Mouse (Mus musculus): ENCODE data around the gene Mllt3. TPM values are rescaled to one million over a fixed set of nuclear protein-coding genes. Genes with fewer than 3 reads are reported as not detected.
A peak's percentile ranks its signal among the peaks of the same experiment; 100 is the strongest.

The Mllt3 gene
- total and polyA plus RNA-seq, 3 experiments: 15.4 to 75.3 TPM; not detected in 1

GRCm38 (mm10) chr4:88034387-88035157 lies 1.4 kb upstream of the Mllt3 start (continued):
- TF ChIP-seq NRF1 (IDR thresholded peaks at IDR 0.05; ENCODE audit: insufficient read depth, low read depth, low read length, poor library complexity, severe bottlenecking) (no peak), CTCF (IDR thresholded peaks at IDR 0.05 in 2 of 3, conservative IDR thresholded peaks at IDR 0.05 in 1 of 3; ENCODE audit: control insufficient read depth in 1 of 3, insufficient read depth in 1 of 3, low read depth in 2 of 3, low read length in 3 of 3, poor library complexity in 1 of 3, severe bottlenecking in 1 of 3) (no peak), GATA1 (IDR thresholded peaks at IDR 0.05; ENCODE audit: low read depth, low read length) (peak; percentile 86), CHD2 (IDR thresholded peaks at IDR 0.05; ENCODE audit: low read length) (peak; percentile 23; the same call in 1 of the 2 replicates), EP300 (IDR thresholded peaks at IDR 0.05; ENCODE audit: low read depth in 1 of 2, low read length in 2 of 2) (peak; percentile 64 to 74), MXI1 (IDR thresholded peaks at IDR 0.05; ENCODE audit: low read depth, low read length) (no peak), ZC3H11A (IDR thresholded peaks at IDR 0.05; ENCODE audit: low read depth, low read length) (no peak), MYB (IDR thresholded peaks at IDR 0.05; ENCODE audit: low read depth, low read length) (no peak), BHLHE40 (IDR thresholded peaks at IDR 0.05; ENCODE audit: borderline replicate concordance, low read depth, low read length) (peak; percentile 37; the same call in 1 of the 2 replicates), GABPA (IDR thresholded peaks at IDR 0.05; ENCODE audit: low read depth, low read length) (no peak), MAX (IDR thresholded peaks at IDR 0.05; ENCODE audit: low read length) (no peak)

- no peak for DNase-seq (ENCODE audit: low read depth, low spot score)
- peaks cover 8% of the 10 kb centered on the region for H3K79me2 ChIP-seq (ENCODE audit: control insufficient read depth, insufficient read depth, low read length, poor library complexity)
- peak overlapping the region; percentile 81 for H3K9ac ChIP-seq (ENCODE audit: control insufficient read depth, low read depth, low read length, poor library complexity, severe bottlenecking)
- H3K27ac ChIP-seq (ENCODE audit: control insufficient read depth, low read depth, low read length): peak overlapping the region; percentile 87
- peaks cover 0 to 3% of the 10 kb centered on the region in 2 experiments; a peak in 2 of 4 replicates for H3K4me1 ChIP-seq (ENCODE audit: control insufficient read depth in 1 of 2, insufficient read depth in 2 of 2, low read length in 2 of 2)
- no peaks in the 10 kb centered on the region for H3K9me3 ChIP-seq (replicated peaks; ENCODE audit: insufficient read depth, low read length)
- peak overlapping the region; percentile 81 for H3K4me3 ChIP-seq (ENCODE audit: control insufficient read depth in 1 of 2, insufficient read depth in 1 of 2, low read depth in 2 of 2, low read length in 2 of 2)
- no peaks in the 10 kb centered on the region for H3K27me3 ChIP-seq (ENCODE audit: control insufficient read depth in 1 of 2, insufficient read depth in 2 of 2, low read length in 2 of 2)
- no peaks in the 10 kb centered on the region for H3K36me3 ChIP-seq (ENCODE audit: control insufficient read depth in 1 of 2, insufficient read depth in 2 of 2, low read length in 2 of 2)
- TF ChIP-seq ELF1 (IDR thresholded peaks at IDR 0.05; ENCODE audit: low read depth, low read length) (no peak), RAD21 (IDR thresholded peaks at IDR 0.05; ENCODE audit: low read depth, low read length) (no peak), RCOR1 (IDR thresholded peaks at IDR 0.05; ENCODE audit: low read depth, low read length) (no peak), ZC3H11A (IDR thresholded peaks at IDR 0.05; ENCODE audit: low read depth, low read length) (no peak), ETS1 (IDR thresholded peaks at IDR 0.05; ENCODE audit: low read depth, low read length) (no peak), SMC3 (IDR thresholded peaks at IDR 0.05; ENCODE audit: low read depth, low read length) (no peak), CTCF (IDR thresholded peaks at IDR 0.05 in 2 of 3, conservative IDR thresholded peaks at IDR 0.05 in 1 of 3; ENCODE audit: control insufficient read depth in 1 of 3, insufficient read depth in 1 of 3, low read depth in 2 of 3, low read length in 3 of 3, poor library complexity in 1 of 3, severe bottlenecking in 1 of 3) (no peak), MAFK (IDR thresholded peaks at IDR 0.05; ENCODE audit: borderline replicate concordance, low read depth, low read length) (no peak), ZNF384 (IDR thresholded peaks at IDR 0.05; ENCODE audit: low read depth, low read length) (no peak; the same call in 1 of the 2 replicates), CHD2 (IDR thresholded peaks at IDR 0.05; ENCODE audit: low read length) (0 out of 2 replicates have a peak, but pooled peaks have one; percentile 0), JUND (IDR thresholded peaks at IDR 0.05; ENCODE audit: low read depth, low read length) (no peak), POLR2AphosphoS5 (IDR thresholded peaks at IDR 0.05; ENCODE audit: borderline replicate concordance, low read depth, low read length) (no peak), MEF2A (IDR thresholded peaks at IDR 0.05; ENCODE audit: extremely low read depth, insufficient replicate concordance, low read depth, low read length, poor library complexity, severe bottlenecking) (no peak), NRF1 (IDR thresholded peaks at IDR 0.05; ENCODE audit: insufficient read depth, low read depth, low read length, poor library complexity, severe bottlenecking) (no peak), E2F4 (IDR thresholded peaks at IDR 0.05; ENCODE audit: borderline replicate concordance, low read depth, low read length) (no peak), POLR2A (IDR thresholded peaks at IDR 0.05; ENCODE audit: control insufficient read depth in 1 of 2, insufficient read depth in 1 of 2, low read depth in 1 of 2, low read length in 2 of 2, poor library complexity in 1 of 2) (no peak), BHLHE40 (IDR thresholded peaks at IDR 0.05; ENCODE audit: borderline replicate concordance, low read depth, low read length) (no peak; the same call in 1 of the 2 replicates), TCF12 (IDR thresholded peaks at IDR 0.05; ENCODE audit: low read depth, low read length) (no peak), ZMIZ1 (IDR thresholded peaks at IDR 0.05; ENCODE audit: low read depth, low read length) (no peak), USF2 (IDR thresholded peaks at IDR 0.05; ENCODE audit: borderline replicate concordance in 1 of 2, insufficient read depth in 1 of 2, low read depth in 1 of 2, low read length in 2 of 2) (no peak), MYB (IDR thresholded peaks at IDR 0.05; ENCODE audit: low read depth, low read length) (no peak), KAT2A (conservative IDR thresholded peaks at IDR 0.05; ENCODE audit: low read depth, low read length) (no peak), EP300 (IDR thresholded peaks at IDR 0.05; ENCODE audit: low read depth in 1 of 2, low read length in 2 of 2) (no peak), TAL1 (IDR thresholded peaks at IDR 0.05; ENCODE audit: low read length) (no peak), POLR2AphosphoS2 (IDR thresholded peaks at IDR 0.05; ENCODE audit: low read length) (no peak), GABPA (IDR thresholded peaks at IDR 0.05; ENCODE audit: low read depth, low read length) (no peak), MXI1 (IDR thresholded peaks at IDR 0.05; ENCODE audit: low read depth, low read length) (peak; percentile 23)
These were observed 694 bp upstream of the Mllt3 start for GRCm38 (mm10) chr4:88033729-88034386.

All from MEL (cell line).